Mouse (Mus musculus): Measurements from ENCODE around the gene Lhx1.

Gene Lhx1

GRCm38 (mm10) chr11:84526451-84526850 is 1.1 kb upstream of the Lhx1 start:
- no peak for DNase-seq (ENCODE audit: low spot score)

GRCm38 (mm10) chr11:84524511-84525270 is 644 bp downstream of the Lhx1 start:
- no peak for DNase-seq (ENCODE audit: low spot score)

- DNase-seq (ENCODE audit: low spot score): no peak
Measured at GRCm38 (mm10) chr11:84523841-84524510, 1.4 kb downstream of the Lhx1 start.

- DNase-seq (ENCODE audit: low spot score): no peak
Measured at GRCm38 (mm10) chr11:84523321-84523831, 2.0 kb downstream of the Lhx1 start.

GRCm38 (mm10) chr11:84522577-84523320 is 2.6 kb downstream of the Lhx1 start:
- no peak for DNase-seq (ENCODE audit: low spot score)

- no peak for DNase-seq (ENCODE audit: low spot score)
Measured at GRCm38 (mm10) chr11:84521751-84522299, 3.5 kb downstream of the Lhx1 start.

- no peak for DNase-seq (ENCODE audit: low spot score)
Measured at GRCm38 (mm10) chr11:84521071-84521390, 4.3 kb downstream of the Lhx1 start.

- DNase-seq (ENCODE audit: low spot score): no peak
Measured at GRCm38 (mm10) chr11:84520269-84521070, 4.9 kb downstream of the Lhx1 start.

GRCm38 (mm10) chr11:84519576-84520268 is 5.6 kb downstream of the Lhx1 start:
- no peak for DNase-seq (ENCODE audit: low spot score)

- DNase-seq (ENCODE audit: low spot score): no peak
Measured at GRCm38 (mm10) chr11:84519036-84519435, 6.3 kb downstream of the Lhx1 start.

- DNase-seq (ENCODE audit: low spot score): no peak
Measured at GRCm38 (mm10) chr11:84518261-84518660, 7.1 kb downstream of the Lhx1 start.

GRCm38 (mm10) chr11:84517431-84517830 is 7.9 kb downstream of the Lhx1 start:
- DNase-seq (ENCODE audit: low spot score): no peak

- no peak for DNase-seq (ENCODE audit: low spot score)
Measured at GRCm38 (mm10) chr11:84516501-84517240, 8.7 kb downstream of the Lhx1 start.

GRCm38 (mm10) chr11:84513171-84514116 is 11.9 kb downstream of the Lhx1 start, which contains the start of gene Aatf:
Gene Aatf (minus strand): TSS chr11:84513522.
- peak; percentile 93 for DNase-seq (ENCODE audit: low spot score)

GRCm38 (mm10) chr11:84512031-84512430 is 13.3 kb downstream of the Lhx1 start:
- DNase-seq (ENCODE audit: low spot score): no peak

GRCm38 (mm10) chr11:84504296-84504695 is 21.0 kb downstream of the Lhx1 start:
- no peak for DNase-seq (ENCODE audit: low spot score)

- no peak for DNase-seq (ENCODE audit: low spot score)
Measured at GRCm38 (mm10) chr11:84497944-84498343, 27.4 kb downstream of the Lhx1 start.

- no peak for DNase-seq (ENCODE audit: low spot score)
Measured at GRCm38 (mm10) chr11:84496901-84497300, 28.4 kb downstream of the Lhx1 start.

GRCm38 (mm10) chr11:84495774-84496173 is 29.6 kb downstream of the Lhx1 start:
- no peak for DNase-seq (ENCODE audit: low spot score)
